Mouse (Mus musculus) thymus, adult 2 months (tissue): ENCODE measurements around the gene Vmn1r54. TPM values are rescaled to one million over a fixed set of nuclear protein-coding genes. Genes with fewer than 3 reads are reported as not detected.
"Not testable (repeated sequence)": the region's sequence is repeated elsewhere in the genome, so short reads cannot be mapped to it uniquely, and the experiment has no call there.

Source experiments
- DNase-seq: peaks from one replicate; pipeline ENCODE4 v3.0.0; 2021
- H3K27ac ChIP-seq: fragments of 200-500 bp; 2 replicates; pipeline ENCODE4 v1.5.1; 2012; ENCODE audit warnings: low read length, control low read depth; ENCODE audit not compliant: control insufficient read depth, insufficient read depth
- H3K27me3 ChIP-seq: fragments of 200-500 bp; 2 replicates; pipeline ENCODE4 v1.6.1; 2012; ENCODE audit warnings: mild to moderate bottlenecking, low read length, moderate library complexity, mixed read lengths; ENCODE audit not compliant: control insufficient read depth, insufficient read depth
- H3K36me3 ChIP-seq: fragments of 200-500 bp; 2 replicates; pipeline ENCODE4 v1.6.1; 2012; ENCODE audit warnings: mild to moderate bottlenecking, low read length, moderate library complexity; ENCODE audit not compliant: control insufficient read depth, insufficient read depth
- H3K4me1 ChIP-seq: fragments of 200-500 bp; replicated peaks from 2 replicates; pipeline ENCODE4 v1.6.1; 2012; ENCODE audit warnings: low read length; ENCODE audit not compliant: control insufficient read depth, insufficient read depth
- H3K4me3 ChIP-seq: fragments of 200-500 bp; 2 replicates; pipeline ENCODE4 v1.5.1; 2012; ENCODE audit warnings: mild to moderate bottlenecking, low read length, control low read depth, moderate library complexity; ENCODE audit not compliant: control insufficient read depth, insufficient read depth
- CTCF ChIP-seq: fragments of 200-500 bp; IDR thresholded peaks from 2 replicates; pipeline ENCODE4 v1.5.1; 2012; ENCODE audit warnings: mild to moderate bottlenecking, control low read depth, low read length, moderate library complexity, borderline replicate concordance; ENCODE audit not compliant: control insufficient read depth, poor library complexity, insufficient read depth; ENCODE audit errors: extremely low read depth
- POLR2A ChIP-seq: fragments of 200-500 bp; IDR thresholded peaks from 2 replicates; pipeline ENCODE4 v1.6.1; 2012; ENCODE audit warnings: mild to moderate bottlenecking, low read length, control low read depth, moderate library complexity; ENCODE audit not compliant: control insufficient read depth, poor library complexity, insufficient read depth; ENCODE audit errors: extremely low read depth
- WGBS: fragments of 180-500 bp; shearing (Covaris S2); methylation state at CpG from one replicate; pipeline ENCODE4 v1.1.7; 2018; 5-methylcytosine and 5-hydroxymethylcytosine counted together
- polyA plus RNA-seq: library from polyadenylated mRNA; depleted of rRNA; stranded (reverse); fragments of >200 nt; gene quantifications from 2 replicates; pipeline ENCODE4 v1.2.3, GENCODE M21; 2012; rRNA removed

The Vmn1r54 gene
- not detected in 2 replicates for polyA plus RNA-seq

- Histone ChIP-seq H3K4me1 (no peaks in the 10 kb centered on the region), H3K27ac (no peak within 1 kb of the TSS), H3K27me3 (no peaks in the 10 kb centered on the region), H3K36me3 (no peaks in the 10 kb centered on the region), H3K4me3 (no peak within 1 kb of the TSS)
- TF ChIP-seq CTCF (no peak), POLR2A (no peak)
- WGBS: 65% methylated on average over 1 of the region's 1 CpGs
- no peak for DNase-seq
Measured at GRCm38 (mm10) chr6:90246000-90246399, at the start of gene Vmn1r54. Vmn1r54 (plus strand) TSS chr6:90246300.

- H3K4me1 ChIP-seq, H3K4me3 ChIP-seq, H3K27ac ChIP-seq, H3K36me3 ChIP-seq, DNase-seq, H3K27me3 ChIP-seq: not testable (repeated sequence)
- WGBS: 78% methylated on average over 2 of the region's 2 CpGs
Measured at GRCm38 (mm10) chr6:90202493-90202892, 43.6 kb upstream of the Vmn1r54 start, which contains the start of gene V1ra8. V1ra8 (plus strand) TSS chr6:90202793.

GRCm38 (mm10) chr6:90224338-90224737 is 21.8 kb upstream of the Vmn1r54 start, which contains the start of gene Vmn1r53:
Vmn1r53 (minus strand) TSS chr6:90224438.
- WGBS: 98% methylated on average over 1 of the region's 1 CpGs
- no peak for TF ChIP-seq POLR2A
- TF ChIP-seq CTCF: no peak
- DNase-seq: no peak

GRCm38 (mm10) chr6:90232114-90232513 is 14.0 kb upstream of the Vmn1r54 start:
- not testable (repeated sequence) for H3K4me1 ChIP-seq, H3K27ac ChIP-seq, DNase-seq, H3K27me3 ChIP-seq, H3K36me3 ChIP-seq, H3K4me3 ChIP-seq
- WGBS: 93% methylated on average over 4 of the region's 4 CpGs

More at GRCm38 (mm10) chr6:90224338-90224737, 21.8 kb upstream of the Vmn1r54 start, which contains the start of gene Vmn1r53:
- Histone ChIP-seq H3K27ac (no peak within 1 kb of the TSS), H3K4me1 (no peaks in the 10 kb centered on the region), H3K4me3 (no peak within 1 kb of the TSS), H3K27me3 (no peaks in the 10 kb centered on the region), H3K36me3 (no peaks in the 10 kb centered on the region)

GRCm38 (mm10) chr6:90232681-90233080 is 13.4 kb upstream of the Vmn1r54 start:
- no peak overlapping the region for H3K27ac ChIP-seq
- H3K4me1 ChIP-seq: no peaks in the 10 kb centered on the region
- DNase-seq: no peak
- 65% methylated on average over 27 of the region's 27 CpGs for WGBS
- TF ChIP-seq POLR2A (no peak), CTCF (no peak)
- no peaks in the 10 kb centered on the region for H3K36me3 ChIP-seq
- no peak overlapping the region for H3K4me3 ChIP-seq
- no peaks in the 10 kb centered on the region for H3K27me3 ChIP-seq

- Histone ChIP-seq H3K4me3 (no peak overlapping the region), H3K36me3 (no peaks in the 10 kb centered on the region), H3K27me3 (no peaks in the 10 kb centered on the region), H3K27ac (no peak overlapping the region), H3K4me1 (no peaks in the 10 kb centered on the region)
- no peak for DNase-seq
- TF ChIP-seq POLR2A: no peak
- no peak for TF ChIP-seq CTCF
- WGBS: 87% methylated on average over 3 of the region's 3 CpGs
Measured at GRCm38 (mm10) chr6:90244019-90244418, 2.1 kb upstream of the Vmn1r54 start.

- Histone ChIP-seq H3K4me3 (no peak overlapping the region), H3K36me3 (no peaks in the 10 kb centered on the region), H3K27ac (no peak overlapping the region), H3K27me3 (no peaks in the 10 kb centered on the region), H3K4me1 (no peaks in the 10 kb centered on the region)
- WGBS: 64% methylated on average over 12 of the region's 12 CpGs
- no peak for TF ChIP-seq CTCF
- TF ChIP-seq POLR2A: no peak
- no peak for DNase-seq
Measured at GRCm38 (mm10) chr6:90288265-90288664, 42.2 kb downstream of the Vmn1r54 start.

GRCm38 (mm10) chr6:90300919-90301318 is 54.8 kb downstream of the Vmn1r54 start, which contains the start of gene BC048671:
BC048671 (plus strand) TSS chr6:90301219.
- 98% methylated on average over 1 of the region's 1 CpGs for WGBS
- no peaks in the 10 kb centered on the region for H3K4me1 ChIP-seq
- DNase-seq: no peak

More at GRCm38 (mm10) chr6:90300919-90301318, 54.8 kb downstream of the Vmn1r54 start, which contains the start of gene BC048671:
- no peak for TF ChIP-seq CTCF
- no peak for TF ChIP-seq POLR2A
- H3K27me3 ChIP-seq: no peaks in the 10 kb centered on the region
- no peak within 1 kb of the TSS for H3K4me3 ChIP-seq
- no peak within 1 kb of the TSS for H3K27ac ChIP-seq
- H3K36me3 ChIP-seq: no peaks in the 10 kb centered on the region
